Mouse (Mus musculus) lung, postnatal 0 days (tissue): ENCODE measurements around the gene Cpd.

ENCODE experiments used
- CTCF ChIP-seq: IDR thresholded peaks from 2 replicates; pipeline ENCODE4 v1.5.1; 2016; ENCODE audit warnings: antibody characterized with exemption, mild to moderate bottlenecking
- EP300 ChIP-seq: IDR thresholded peaks from 2 replicates; pipeline ENCODE4 v1.6.1; 2016; ENCODE audit warnings: antibody characterized with exemption, mild to moderate bottlenecking, control low read depth

DNA sequence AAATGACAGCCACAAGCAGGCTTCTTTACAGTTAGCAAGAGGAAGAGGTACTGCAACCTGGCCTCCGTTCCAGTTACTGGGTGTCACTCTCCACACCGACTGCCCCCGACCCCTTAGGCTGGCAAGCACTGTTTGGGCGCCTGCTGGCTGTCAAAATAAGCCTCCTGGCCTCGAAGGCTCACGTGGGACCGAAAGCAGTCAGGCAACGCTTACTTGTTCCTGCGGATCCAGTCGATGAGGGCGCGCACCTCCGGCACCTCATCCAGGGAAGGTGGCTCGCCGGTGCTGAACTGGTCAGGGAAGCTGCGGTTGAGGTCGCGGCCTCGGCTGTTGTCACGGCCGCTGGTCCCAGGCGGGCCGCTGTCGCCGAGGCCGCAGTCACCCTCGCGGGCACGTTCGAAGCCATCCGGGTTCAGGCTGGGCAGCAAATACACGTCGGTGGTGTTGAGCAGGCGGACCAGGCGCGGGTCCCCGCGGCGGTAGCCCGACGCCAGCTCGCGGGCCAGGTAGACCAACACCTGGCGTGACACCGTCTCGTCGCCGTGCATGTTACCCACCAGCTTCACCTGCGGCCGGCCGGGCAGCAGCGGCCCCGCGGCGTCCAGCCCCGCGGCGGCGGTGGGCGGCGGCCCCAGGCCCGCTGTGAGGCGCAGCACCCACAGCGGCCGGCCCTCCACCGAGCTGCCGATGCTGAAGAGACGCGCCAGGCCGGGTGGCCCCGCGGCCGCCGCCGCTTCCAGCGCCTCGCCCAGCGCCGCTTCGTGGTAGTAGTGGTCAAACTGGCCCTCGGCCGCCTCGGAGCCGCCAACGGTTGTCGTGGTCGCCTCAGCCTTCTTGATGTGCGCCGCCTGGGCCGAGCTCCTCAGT, 574 bp downstream of the Cpd start:
- no peak for TF ChIP-seq CTCF
- no peak for TF ChIP-seq EP300
